Mouse (Mus musculus): Measurements from ENCODE around the gene Mrpl21. TPM values are rescaled to one million over a fixed set of nuclear protein-coding genes. Genes with fewer than 3 reads are reported as not detected.
A peak's percentile ranks its signal among the peaks of the same experiment; 100 is the strongest.

Gene Mrpl21
- total and polyA plus RNA-seq, 3 experiments = 145 to 159 TPM; not detected in 1

DNA sequence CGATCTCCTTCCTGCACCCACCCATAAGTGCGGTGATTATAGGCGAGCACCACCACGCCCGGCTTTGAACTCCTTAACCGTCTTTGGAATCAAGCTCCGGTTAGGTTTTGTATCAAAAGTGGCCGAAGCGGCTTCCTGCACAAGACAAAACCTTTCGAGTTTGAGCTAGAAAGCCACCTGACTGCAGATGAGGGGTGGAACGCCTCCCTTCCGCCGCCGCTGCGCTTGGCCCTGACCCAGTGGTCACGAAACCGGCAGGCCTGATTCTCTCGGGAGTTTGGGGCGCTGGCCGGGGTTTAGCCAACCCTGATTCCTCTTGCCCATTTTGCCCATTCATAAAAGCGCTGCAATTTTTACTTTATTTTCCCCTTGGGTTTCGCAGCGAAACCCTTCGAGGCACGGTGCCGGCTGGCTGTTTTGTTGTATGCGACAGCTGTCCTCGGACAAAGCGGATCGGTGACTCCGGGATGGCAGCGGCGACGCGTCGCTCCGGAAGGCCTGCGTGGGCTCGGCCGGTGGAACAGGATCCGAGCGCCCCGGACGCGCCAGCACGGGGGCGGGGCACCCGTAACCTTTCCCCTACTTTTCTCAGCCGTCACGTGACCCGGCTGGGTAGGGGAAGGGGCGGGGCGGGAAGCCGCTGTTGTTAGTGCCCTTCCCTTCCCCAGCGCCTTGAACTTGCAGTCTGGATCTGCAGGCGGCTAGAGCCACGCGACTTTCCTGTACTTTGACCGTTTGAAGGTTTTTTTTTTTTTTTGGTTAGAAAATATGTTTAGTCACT lies 42.4 kb downstream of the Mrpl21 start (continued):
- TF ChIP-seq ELF1 (IDR thresholded peaks at IDR 0.05; ENCODE audit: low read depth, low read length) (no peak), CHD1 (IDR thresholded peaks at IDR 0.05; ENCODE audit: low read depth, low read length) (peak; percentile 25; the same call in 1 of the 2 replicates), UBTF (IDR thresholded peaks at IDR 0.05; ENCODE audit: borderline replicate concordance, insufficient read depth, low read depth, low read length) (no peak), MYB (IDR thresholded peaks at IDR 0.05; ENCODE audit: low read depth, low read length) (no peak), MYC (IDR thresholded peaks at IDR 0.05; ENCODE audit: low read depth, low read length) (peak; percentile 80; the same call in 1 of the 2 replicates), HCFC1 (IDR thresholded peaks at IDR 0.05; ENCODE audit: low read depth, low read length) (peak; percentile 67), POLR2AphosphoS5 (IDR thresholded peaks at IDR 0.05; ENCODE audit: borderline replicate concordance, low read depth, low read length) (no peak), MAX (IDR thresholded peaks at IDR 0.05; ENCODE audit: low read length) (peak; percentile 96), USF2 (IDR thresholded peaks at IDR 0.05; ENCODE audit: borderline replicate concordance in 1 of 2, insufficient read depth in 1 of 2, low read depth in 1 of 2, low read length in 2 of 2) (peak; percentile 77 to 93; a peak in 3 of 4 replicates), RCOR1 (IDR thresholded peaks at IDR 0.05; ENCODE audit: low read depth, low read length) (no peak)

DNA sequence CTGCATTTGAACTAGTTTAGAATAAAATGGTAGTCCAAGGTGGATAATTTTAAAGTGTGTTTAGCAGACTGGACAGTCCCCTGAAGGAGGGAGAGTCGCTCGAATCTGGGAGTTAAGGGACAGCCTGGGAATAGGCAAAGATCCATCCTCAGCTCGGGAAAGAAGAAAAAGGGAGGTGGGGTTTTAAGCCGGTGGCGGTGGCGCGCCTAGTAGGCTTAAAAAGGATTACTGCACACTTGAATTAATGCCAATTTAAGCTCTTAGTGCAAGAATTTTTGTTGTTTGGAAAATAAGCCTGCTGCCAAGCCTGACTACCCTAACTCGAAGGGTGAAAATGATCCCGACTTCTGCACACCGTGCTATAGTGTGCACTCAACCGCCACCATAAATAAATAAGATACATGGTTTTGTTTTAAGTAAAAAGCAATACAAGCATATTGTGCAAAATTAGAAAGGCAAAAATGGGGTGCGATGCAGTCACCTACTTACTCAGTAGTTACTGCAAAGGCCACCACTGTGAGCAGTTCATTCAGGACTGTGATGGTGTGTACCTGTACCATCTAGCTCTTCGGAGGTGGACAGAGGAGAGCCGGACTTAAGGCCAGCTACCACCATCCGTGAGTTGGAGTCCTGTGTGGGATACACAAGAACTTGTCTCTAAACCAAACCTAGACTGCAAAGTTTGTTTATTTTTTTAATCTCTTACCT lies 43.2 kb downstream of the Mrpl21 start:
- H3K27ac ChIP-seq (ENCODE audit: control insufficient read depth, low read depth, low read length) = peak overlapping the region; percentile 88

More for the DNA sequence above, 43.2 kb downstream of the Mrpl21 start:
- H3K9ac ChIP-seq (ENCODE audit: control insufficient read depth, low read depth, low read length, poor library complexity, severe bottlenecking) = peak overlapping the region; percentile 74
- peaks cover 1% of the 10 kb centered on the region for H3K79me2 ChIP-seq (ENCODE audit: control insufficient read depth, insufficient read depth, low read length, poor library complexity)
- H3K4me3 ChIP-seq (ENCODE audit: control insufficient read depth in 1 of 2, insufficient read depth in 1 of 2, low read depth in 2 of 2, low read length in 2 of 2) = peak overlapping the region; percentile 57 to 60
- no peaks in the 10 kb centered on the region for H3K9me3 ChIP-seq (replicated peaks; ENCODE audit: insufficient read depth, low read length)
- TF ChIP-seq JUND (IDR thresholded peaks at IDR 0.05; ENCODE audit: low read depth, low read length) (no peak), E2F4 (IDR thresholded peaks at IDR 0.05; ENCODE audit: borderline replicate concordance, low read depth, low read length) (no peak), ELF1 (IDR thresholded peaks at IDR 0.05; ENCODE audit: low read depth, low read length) (no peak), SIN3A (IDR thresholded peaks at IDR 0.05; ENCODE audit: low read length) (no peak), USF2 (IDR thresholded peaks at IDR 0.05; ENCODE audit: borderline replicate concordance in 1 of 2, insufficient read depth in 1 of 2, low read depth in 1 of 2, low read length in 2 of 2) (no peak), MAFK (IDR thresholded peaks at IDR 0.05; ENCODE audit: borderline replicate concordance, low read depth, low read length) (no peak), ZC3H11A (IDR thresholded peaks at IDR 0.05; ENCODE audit: low read depth, low read length) (no peak), ZMIZ1 (IDR thresholded peaks at IDR 0.05; ENCODE audit: low read depth, low read length) (no peak), CTCF (IDR thresholded peaks at IDR 0.05 in 2 of 3, conservative IDR thresholded peaks at IDR 0.05 in 1 of 3; ENCODE audit: control insufficient read depth in 1 of 3, insufficient read depth in 1 of 3, low read depth in 2 of 3, low read length in 3 of 3, poor library complexity in 1 of 3, severe bottlenecking in 1 of 3) (no peak), RCOR1 (IDR thresholded peaks at IDR 0.05; ENCODE audit: low read depth, low read length) (no peak), KAT2A (conservative IDR thresholded peaks at IDR 0.05; ENCODE audit: low read depth, low read length) (no peak), TAL1 (IDR thresholded peaks at IDR 0.05; ENCODE audit: low read length) (no peak), MAZ (IDR thresholded peaks at IDR 0.05; ENCODE audit: low read depth, low read length) (no peak), MAX (IDR thresholded peaks at IDR 0.05; ENCODE audit: low read length) (no peak), CHD1 (IDR thresholded peaks at IDR 0.05; ENCODE audit: low read depth, low read length) (no peak), MYB (IDR thresholded peaks at IDR 0.05; ENCODE audit: low read depth, low read length) (no peak), POLR2AphosphoS2 (IDR thresholded peaks at IDR 0.05; ENCODE audit: low read length) (no peak)
- H3K4me1 ChIP-seq (ENCODE audit: control insufficient read depth in 1 of 2, insufficient read depth in 2 of 2, low read length in 2 of 2) = peaks cover 3 to 14% of the 10 kb centered on the region in 2 experiments
- no peaks in the 10 kb centered on the region for H3K27me3 ChIP-seq (ENCODE audit: control insufficient read depth in 1 of 2, insufficient read depth in 2 of 2, low read length in 2 of 2)
- peak; percentile 58 for DNase-seq (ENCODE audit: low read depth, low spot score)
- H3K36me3 ChIP-seq (ENCODE audit: control insufficient read depth in 1 of 2, insufficient read depth in 2 of 2, low read length in 2 of 2) = peaks cover 0 to 6% of the 10 kb centered on the region in 2 experiments; a peak in 2 of 4 replicates
